Mouse (Mus musculus): ENCODE measurements at regions not wholly inside any gene's neighbourhood (a gene's known extent, or its start where the extent isn't known, plus 50 kb on each side); places are given as distances from the start of the nearest gene placed in this dataset.

- WGBS = 94% methylated on average over 2 of the region's 2 CpGs
- no peaks in the 10 kb centered on the region for H3K4me1 ChIP-seq (ENCODE audit: control insufficient read depth, insufficient read depth, low read length)
- H3K4me3 ChIP-seq (ENCODE audit: insufficient read depth, low read depth, low read length) = no peak overlapping the region
- H3K27ac ChIP-seq (ENCODE audit: insufficient read depth, low read depth, low read length) = no peak overlapping the region
- no peak for TF ChIP-seq CTCF (IDR thresholded peaks at IDR 0.05; ENCODE audit: insufficient read depth, low read depth, low read length)
- no peak for TF ChIP-seq POLR2A (IDR thresholded peaks at IDR 0.05; ENCODE audit: insufficient read depth, low read depth, low read length)
These were observed 202.1 kb downstream of the Wdr11 start for GRCm38 (mm10) chr7:129793733-129794132.

GRCm38 (mm10) chr7:129794276-129794675 is 202.6 kb downstream of the Wdr11 start:
- no peak overlapping the region for H3K4me3 ChIP-seq (ENCODE audit: insufficient read depth, low read depth, low read length)
- H3K4me1 ChIP-seq (ENCODE audit: control insufficient read depth, insufficient read depth, low read length) = no peaks in the 10 kb centered on the region
- no peak for TF ChIP-seq CTCF (IDR thresholded peaks at IDR 0.05; ENCODE audit: insufficient read depth, low read depth, low read length)
- TF ChIP-seq POLR2A (IDR thresholded peaks at IDR 0.05; ENCODE audit: insufficient read depth, low read depth, low read length) = no peak
- 91% methylated on average over 5 of the region's 5 CpGs for WGBS
- no peak overlapping the region for H3K27ac ChIP-seq (ENCODE audit: insufficient read depth, low read depth, low read length)

GRCm38 (mm10) chr7:129798525-129798924 is 206.9 kb downstream of the Wdr11 start:
- H3K4me3 ChIP-seq (ENCODE audit: insufficient read depth, low read depth, low read length) = no peak overlapping the region
- 72% methylated on average over 5 of the region's 5 CpGs for WGBS
- no peak overlapping the region for H3K27ac ChIP-seq (ENCODE audit: insufficient read depth, low read depth, low read length)
- TF ChIP-seq CTCF (IDR thresholded peaks at IDR 0.05; ENCODE audit: insufficient read depth, low read depth, low read length) (no peak), POLR2A (IDR thresholded peaks at IDR 0.05; ENCODE audit: insufficient read depth, low read depth, low read length) (no peak)
- H3K4me1 ChIP-seq (ENCODE audit: control insufficient read depth, insufficient read depth, low read length) = peaks cover 5% of the 10 kb centered on the region

- H3K4me3 ChIP-seq (ENCODE audit: insufficient read depth, low read depth, low read length) = no peak overlapping the region
- peaks cover 5% of the 10 kb centered on the region for H3K4me1 ChIP-seq (ENCODE audit: control insufficient read depth, insufficient read depth, low read length)
- H3K27ac ChIP-seq (ENCODE audit: insufficient read depth, low read depth, low read length) = no peak overlapping the region
- WGBS = 79% methylated on average over 6 of the region's 6 CpGs
- TF ChIP-seq POLR2A (IDR thresholded peaks at IDR 0.05; ENCODE audit: insufficient read depth, low read depth, low read length) = no peak
- TF ChIP-seq CTCF (IDR thresholded peaks at IDR 0.05; ENCODE audit: insufficient read depth, low read depth, low read length) = no peak
These were observed 208.8 kb downstream of the Wdr11 start for GRCm38 (mm10) chr7:129800461-129800867.

GRCm38 (mm10) chr7:129801431-129801847 is 209.8 kb downstream of the Wdr11 start:
- no peak overlapping the region for H3K4me3 ChIP-seq (ENCODE audit: insufficient read depth, low read depth, low read length)
- H3K27ac ChIP-seq (ENCODE audit: insufficient read depth, low read depth, low read length) = no peak overlapping the region
- no peak for TF ChIP-seq POLR2A (IDR thresholded peaks at IDR 0.05; ENCODE audit: insufficient read depth, low read depth, low read length)
- TF ChIP-seq CTCF (IDR thresholded peaks at IDR 0.05; ENCODE audit: insufficient read depth, low read depth, low read length) = no peak
- H3K4me1 ChIP-seq (ENCODE audit: control insufficient read depth, insufficient read depth, low read length) = peaks cover 5% of the 10 kb centered on the region
- 65% methylated on average over 2 of the region's 2 CpGs for WGBS

GRCm38 (mm10) chr7:129802168-129802567 is 210.5 kb downstream of the Wdr11 start:
- TF ChIP-seq POLR2A (IDR thresholded peaks at IDR 0.05; ENCODE audit: insufficient read depth, low read depth, low read length) (no peak), CTCF (IDR thresholded peaks at IDR 0.05; ENCODE audit: insufficient read depth, low read depth, low read length) (no peak)
- WGBS = 32% methylated on average over 6 of the region's 6 CpGs

GRCm38 (mm10) chr7:129805340-129805739 is 213.7 kb downstream of the Wdr11 start:
- Histone ChIP-seq H3K4me1 (ENCODE audit: control insufficient read depth, insufficient read depth, low read length) (peaks cover 8% of the 10 kb centered on the region), H3K27ac (ENCODE audit: insufficient read depth, low read depth, low read length) (no peak overlapping the region), H3K4me3 (ENCODE audit: insufficient read depth, low read depth, low read length) (no peak overlapping the region)
- WGBS = 94% methylated on average over 5 of the region's 5 CpGs
- TF ChIP-seq POLR2A (IDR thresholded peaks at IDR 0.05; ENCODE audit: insufficient read depth, low read depth, low read length) (no peak), CTCF (IDR thresholded peaks at IDR 0.05; ENCODE audit: insufficient read depth, low read depth, low read length) (no peak)

More at GRCm38 (mm10) chr7:129802168-129802567, 210.5 kb downstream of the Wdr11 start:
- peaks cover 5% of the 10 kb centered on the region for H3K4me1 ChIP-seq (ENCODE audit: control insufficient read depth, insufficient read depth, low read length)
- H3K4me3 ChIP-seq (ENCODE audit: insufficient read depth, low read depth, low read length) = no peak overlapping the region
- no peak overlapping the region for H3K27ac ChIP-seq (ENCODE audit: insufficient read depth, low read depth, low read length)

- TF ChIP-seq CTCF (IDR thresholded peaks at IDR 0.05; ENCODE audit: insufficient read depth, low read depth, low read length) (no peak), POLR2A (IDR thresholded peaks at IDR 0.05; ENCODE audit: insufficient read depth, low read depth, low read length) (no peak)
- H3K27ac ChIP-seq (ENCODE audit: insufficient read depth, low read depth, low read length) = no peak overlapping the region
- peaks cover 2% of the 10 kb centered on the region; the same call in 1 of the 2 replicates for H3K4me1 ChIP-seq (ENCODE audit: control insufficient read depth, insufficient read depth, low read length)
- no peak overlapping the region for H3K4me3 ChIP-seq (ENCODE audit: insufficient read depth, low read depth, low read length)
- 35% methylated on average over 9 of the region's 9 CpGs for WGBS
These were observed 218.5 kb downstream of the Wdr11 start for GRCm38 (mm10) chr7:129810141-129810540.

GRCm38 (mm10) chr7:129810565-129810964 is 218.9 kb downstream of the Wdr11 start:
- H3K27ac ChIP-seq (ENCODE audit: insufficient read depth, low read depth, low read length) = no peak overlapping the region
- no peak overlapping the region for H3K4me3 ChIP-seq (ENCODE audit: insufficient read depth, low read depth, low read length)
- H3K4me1 ChIP-seq (ENCODE audit: control insufficient read depth, insufficient read depth, low read length) = peaks cover 2% of the 10 kb centered on the region; the same call in 1 of the 2 replicates
- TF ChIP-seq CTCF (IDR thresholded peaks at IDR 0.05; ENCODE audit: insufficient read depth, low read depth, low read length) = no peak
- 84% methylated on average over 4 of the region's 4 CpGs for WGBS

All from olfactory bulb, adult 2 months (tissue).